Mouse (Mus musculus) liver, embryonic 14.5 days (tissue): ENCODE data around the gene Arid3c. TPM values are rescaled to one million over a fixed set of nuclear protein-coding genes. Genes with fewer than 3 reads are reported as not detected.
A peak's percentile ranks its signal among the peaks of the same experiment; 100 is the strongest.

Source experiments
- ATAC-seq: fragments of 200-750 bp; cut with Nextera tagmentation; 2 replicates; pipeline ENCODE4 v1.8.0; 2017; ENCODE audit warnings: moderate number of reproducible peaks, mild to moderate bottlenecking, moderate library complexity; ENCODE audit not compliant: insufficient read depth
- DNase-seq, 3 experiments: peaks; one replicate each; pipeline ENCODE4 v3.0.0-alpha.2; 2012 to 2013; ENCODE audit warnings: low read depth in 3 of 3, low spot score in 3 of 3
- H3K27ac ChIP-seq: fragments of 300-500 bp; sonication (generic); 2 replicates; pipeline ENCODE4 v1.5.1; 2014; ENCODE audit warnings: moderate library complexity, mild to moderate bottlenecking, control low read depth, inconsistent platforms
- H3K27me3 ChIP-seq: fragments of 300-500 bp; sonication (generic); 2 replicates; pipeline ENCODE4 v1.6.1; 2014; ENCODE audit warnings: mild to moderate bottlenecking, low read length, moderate library complexity; ENCODE audit not compliant: control insufficient read depth, insufficient read depth
- H3K36me3 ChIP-seq: fragments of 300-500 bp; sonication (generic); replicated peaks from 2 replicates; pipeline ENCODE4 v1.6.1; 2014; ENCODE audit warnings: low read depth; ENCODE audit not compliant: control insufficient read depth, insufficient read depth
- H3K4me1 ChIP-seq, 2 experiments: fragments of 200-500 bp in 1 of 2; fragments of 300-500 bp in 1 of 2; sonication (generic) in 1 of 2; replicated peaks; 2 replicates each; pipeline ENCODE4 v1.6.1; 2012 to 2014; ENCODE audit warnings: antibody characterized with exemption in 1 of 2, inconsistent platforms in 1 of 2, low read length in 1 of 2; ENCODE audit not compliant: control insufficient read depth in 2 of 2, insufficient read depth in 2 of 2
- H3K4me2 ChIP-seq: fragments of 300-500 bp; sonication (generic); 2 replicates; pipeline ENCODE4 v1.6.1; 2014; ENCODE audit warnings: low read depth, mild to moderate bottlenecking, control low read depth, moderate library complexity
- H3K4me3 ChIP-seq, 2 experiments: fragments of 200-500 bp in 1 of 2; fragments of 300-500 bp in 1 of 2; sonication (generic) in 1 of 2; 2 replicates each; pipeline ENCODE4 v1.5.1; 2012 to 2014; ENCODE audit warnings: low read depth in 2 of 2, low read length in 2 of 2, mild to moderate bottlenecking in 2 of 2, control low read depth in 1 of 2, inconsistent platforms in 1 of 2, moderate library complexity in 1 of 2; ENCODE audit not compliant: insufficient read depth in 1 of 2
- H3K9ac ChIP-seq: fragments of 300-500 bp; sonication (generic); replicated peaks from 2 replicates; pipeline ENCODE4 v1.6.1; 2014; ENCODE audit warnings: mild to moderate bottlenecking, control low read depth, moderate library complexity
- H3K9me3 ChIP-seq: fragments of 300-500 bp; sonication (generic); 2 replicates; pipeline ENCODE4 v1.6.1; 2016; ENCODE audit warnings: low read length, mixed read lengths; ENCODE audit not compliant: control insufficient read depth
- CTCF ChIP-seq: IDR thresholded peaks from 2 replicates; pipeline ENCODE4 v1.5.1; 2016; ENCODE audit warnings: antibody characterized with exemption, low read depth, control low read depth
- EP300 ChIP-seq: IDR thresholded peaks from 2 replicates; pipeline ENCODE4 v1.6.1; 2016; ENCODE audit warnings: antibody characterized with exemption, low read depth
- WGBS: fragments of 180-500 bp; shearing (Covaris S2); extraction: QIAGEN DNeasy Blood & Tissue Kit; methylation state at CpG from one replicate; pipeline ENCODE4 v1.1.7; 2014; ENCODE audit not compliant: insufficient replicate concordance; 5-methylcytosine and 5-hydroxymethylcytosine counted together
- polyA plus RNA-seq, 2 experiments: library from polyadenylated mRNA; depleted of rRNA in 1 of 2; stranded (reverse) in 1 of 2; unstranded in 1 of 2; fragments of >200 nt; fragmentation: Nextera tagmentation in 1 of 2; extraction: Ambion mirVana in 1 of 2; gene quantifications; 2 replicates each; pipeline versions ENCODE4 v1.2.1 to v1.2.3; 2012 to 2014

Arid3c gene
- polyA plus RNA-seq, 2 experiments = not detected

- H3K27me3 ChIP-seq = no peaks in the 10 kb centered on the region
- DNase-seq (no peak), ATAC-seq (no peak)
- TF ChIP-seq EP300 = no peak
- TF ChIP-seq CTCF = no peak
- H3K9ac ChIP-seq = no peak overlapping the region
- H3K4me2 ChIP-seq = no peak overlapping the region
- no peak overlapping the region for H3K4me3 ChIP-seq
- H3K4me1 ChIP-seq = peaks cover 9 to 13% of the 10 kb centered on the region in 2 experiments
- no peak overlapping the region for H3K27ac ChIP-seq
- 68% methylated on average over 8 of the region's 8 CpGs for WGBS
- peaks cover 7% of the 10 kb centered on the region for H3K36me3 ChIP-seq
- no peaks in the 10 kb centered on the region for H3K9me3 ChIP-seq
Observed at GRCm38 (mm10) chr4:41715082-41715481, 15.9 kb downstream of the Arid3c start.

GRCm38 (mm10) chr4:41714276-41714675, 16.7 kb downstream of the Arid3c start:
- Histone ChIP-seq H3K4me1 (peaks cover 9 to 13% of the 10 kb centered on the region in 2 experiments), H3K4me3 (no peak overlapping the region; a peak in 1 of 4 replicates), H3K36me3 (peaks cover 3% of the 10 kb centered on the region), H3K4me2 (peak overlapping the region; percentile 88), H3K27me3 (no peaks in the 10 kb centered on the region), H3K9ac (no peak overlapping the region), H3K9me3 (no peaks in the 10 kb centered on the region), H3K27ac (no peak overlapping the region)
- TF ChIP-seq CTCF (peak; percentile 86), EP300 (no peak)
- WGBS = 20% methylated on average over 8 of the region's 8 CpGs
- ATAC-seq = no peak
- DNase-seq = peak in 2 of 3 experiments; percentile 35 to 45

- Histone ChIP-seq H3K4me1 (peaks cover 9 to 13% of the 10 kb centered on the region in 2 experiments), H3K4me3 (peak within 1 kb of the TSS; percentile 74 to 92), H3K9ac (peak within 1 kb of the TSS; percentile 87), H3K36me3 (no peaks in the 10 kb centered on the region), H3K27ac (peak within 1 kb of the TSS; percentile 20; the same call in 1 of the 2 replicates), H3K9me3 (no peaks in the 10 kb centered on the region), H3K4me2 (peak within 1 kb of the TSS; percentile 88), H3K27me3 (no peaks in the 10 kb centered on the region)
- DNase-seq (peak; percentile 65 to 73 (median 68)), ATAC-seq (peak; percentile 89)
- peak; percentile 58 for TF ChIP-seq CTCF
- no peak for TF ChIP-seq EP300
- under 1% methylated on average over 61 of the region's 61 CpGs for WGBS
Observed at GRCm38 (mm10) chr4:41713197-41714067, 17.5 kb downstream of the Arid3c start, which contains the start of gene Rpp25l. Rpp25l (minus strand) TSS chr4:41713534.

- H3K36me3 ChIP-seq = no peaks in the 10 kb centered on the region
- ATAC-seq (peak; percentile 56; the same call in 1 of the 2 replicates), DNase-seq (no peak)
- 45% methylated on average over 31 of the region's 31 CpGs for WGBS
- peak overlapping the region; percentile 87 for H3K9ac ChIP-seq
- peaks cover 9 to 13% of the 10 kb centered on the region in 2 experiments for H3K4me1 ChIP-seq
- no peaks in the 10 kb centered on the region for H3K27me3 ChIP-seq
- no peak for TF ChIP-seq CTCF
- no peak for TF ChIP-seq EP300
- no peak overlapping the region; the same call in 1 of the 2 replicates for H3K27ac ChIP-seq
- peak overlapping the region; percentile 74 to 92 for H3K4me3 ChIP-seq
- H3K4me2 ChIP-seq = peak overlapping the region; percentile 88
- no peaks in the 10 kb centered on the region for H3K9me3 ChIP-seq
Observed at GRCm38 (mm10) chr4:41712421-41713196, 18.3 kb downstream of the Arid3c start.
